In the genomic region with DNA sequence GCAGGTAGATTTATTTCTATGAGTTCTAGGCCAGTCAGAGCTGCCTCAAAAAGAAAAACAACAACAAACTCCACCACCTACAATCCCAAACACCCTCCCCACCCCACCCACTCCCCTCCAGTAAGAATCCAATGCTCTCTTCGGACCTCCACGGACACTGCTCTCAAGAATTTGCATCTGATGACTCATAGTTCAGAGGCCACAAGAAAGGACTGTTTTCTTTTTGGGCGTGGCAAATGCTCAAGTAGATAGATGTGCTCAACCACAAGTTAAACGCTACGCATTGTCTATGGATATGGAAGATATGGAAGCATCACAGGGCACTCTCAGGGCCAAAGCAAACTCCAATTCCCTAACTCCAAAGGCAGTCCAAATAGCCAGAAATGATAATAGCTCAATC, we compare ENCODE assay signal across 27 mouse cellular contexts. TPM values are rescaled to one million over a fixed set of nuclear protein-coding genes. Genes with fewer than 3 reads are reported as not detected.
DNase-seq lines count a peak whose midpoint lies in the region; ATAC-seq and TF ChIP-seq lines count a peak whose summit lies in the region.
"Had no signal": no experiment of that assay in that cellular context is flagged by ENCODE, and none has a peak within 500 bp of the region (broad histone marks: within the 10 kb centered on the region; RNA-seq: fewer than 3 reads in every experiment).

No protein-coding gene starts in this region.

- no peaks in the 10 kb centered on the region for H3K4me1 ChIP-seq in intestine, embryonic 15.5 days (replicated peaks)
- no peaks in the 10 kb centered on the region for H3K4me1 ChIP-seq in intestine, postnatal 0 days (replicated peaks; ENCODE audit: control insufficient read depth, insufficient read depth, low read length)
- H3K4me1 ChIP-seq in lung, postnatal 0 days (ENCODE audit: insufficient read depth, low read depth, low read length): no peaks in the 10 kb centered on the region; the same call in 1 of the 2 replicates
- H3K4me1 ChIP-seq: forebrain, embryonic 10.5 days; forebrain, embryonic 13.5 days; heart, embryonic 10.5 days had no signal

- 66% methylated on average over 5 of the region's 5 CpGs for WGBS in intestine, embryonic 15.5 days
- WGBS in intestine, postnatal 0 days: 49% methylated on average over 5 of the region's 5 CpGs
- 71% methylated on average over 5 of the region's 5 CpGs for WGBS in lung, postnatal 0 days

- no peak for TF ChIP-seq EP300 in lung, postnatal 0 days (IDR thresholded peaks at IDR 0.05)

- no peaks in the 10 kb centered on the region for H3K9me3 ChIP-seq in intestine, embryonic 15.5 days
- H3K9me3 ChIP-seq in intestine, postnatal 0 days (ENCODE audit: control insufficient read depth): no peaks in the 10 kb centered on the region
- no peaks in the 10 kb centered on the region for H3K9me3 ChIP-seq in lung, postnatal 0 days (ENCODE audit: low read length)
- H3K9me3 ChIP-seq: heart, embryonic 10.5 days; heart, embryonic 13.5 days had no signal

- 0 out of 2 replicates have a peak, but pooled peaks have one; percentile 45 for ATAC-seq in intestine, embryonic 15.5 days
- ATAC-seq in intestine, postnatal 0 days: no peak
- ATAC-seq in lung, postnatal 0 days: no peak
- ATAC-seq: activated CD4-positive, CD25-positive, alpha-beta regulatory T cell, adult 4 months; CD4-positive, CD25-positive, alpha-beta regulatory T cell, adult 4 months; forebrain, embryonic 13.5 days; forebrain, embryonic 16.5 days; hindbrain, postnatal 0 days; inflammation-experienced regulatory T-cells, adult 6 months; Patski had no signal

- DNase-seq in R1 (ENCODE audit: low read depth, low spot score): peak; percentile 87
- DNase-seq in yolk sac, embryonic 10.5 days (ENCODE audit: low spot score): peak; percentile 26
- no peak for DNase-seq in lung, postnatal 0 days (ENCODE audit: low spot score)
- no peak for DNase-seq in adrenal gland, postnatal 36 days
- DNase-seq: adrenal gland, adult 8-10 months; cerebellum, adult 11-12 months; cerebellum, adult 8-10 months; cerebellum, postnatal 10 days; gastrocnemius, postnatal 10 days; gastrocnemius, postnatal 36 days; heart, adult 2 months; heart, postnatal 14 days; heart, postnatal 4 days; kidney, adult 11 months had no signal

- H3K9ac ChIP-seq in intestine, embryonic 15.5 days: no peak overlapping the region
- H3K9ac ChIP-seq in intestine, postnatal 0 days (ENCODE audit: low read depth, low read length): no peak overlapping the region
- no peak overlapping the region for H3K9ac ChIP-seq in lung, postnatal 0 days (replicated peaks; ENCODE audit: low read depth)
- H3K9ac ChIP-seq: forebrain, embryonic 13.5 days; heart, embryonic 13.5 days; hindbrain, embryonic 14.5 days had no signal

- peaks cover 16% of the 10 kb centered on the region for H3K36me3 ChIP-seq in intestine, embryonic 15.5 days
- peaks cover 49% of the 10 kb centered on the region for H3K36me3 ChIP-seq in intestine, postnatal 0 days (ENCODE audit: control insufficient read depth, insufficient read depth)
- H3K36me3 ChIP-seq in lung, postnatal 0 days (ENCODE audit: insufficient read depth, low read length): peaks cover 10% of the 10 kb centered on the region; the same call in 1 of the 2 replicates

- TF ChIP-seq CTCF in intestine, postnatal 0 days (IDR thresholded peaks at IDR 0.05; ENCODE audit: low read depth): no peak
- no peak for TF ChIP-seq CTCF in lung, postnatal 0 days (IDR thresholded peaks at IDR 0.05)

- H3K27ac ChIP-seq in intestine, embryonic 15.5 days: no peak overlapping the region
- no peak overlapping the region for H3K27ac ChIP-seq in intestine, postnatal 0 days (ENCODE audit: low read depth, low read length)
- H3K27ac ChIP-seq in lung, postnatal 0 days (ENCODE audit: low read length): no peak overlapping the region
- H3K27ac ChIP-seq: forebrain, embryonic 10.5 days; forebrain, embryonic 13.5 days; heart, adult 2 months; heart, embryonic 10.5 days; heart, embryonic 13.5 days; hindbrain, embryonic 14.5 days; hindbrain, postnatal 0 days had no signal

- H3K4me3 ChIP-seq in intestine, embryonic 15.5 days (replicated peaks): no peak overlapping the region
- H3K4me3 ChIP-seq in intestine, postnatal 0 days (ENCODE audit: low read depth, low read length): no peak overlapping the region
- H3K4me3 ChIP-seq in lung, postnatal 0 days (ENCODE audit: low read depth, low read length): no peak overlapping the region
- H3K4me3 ChIP-seq: forebrain, embryonic 10.5 days; forebrain, embryonic 13.5 days; heart, adult 2 months; heart, embryonic 10.5 days; heart, embryonic 13.5 days had no signal

- H3K27me3 ChIP-seq in intestine, embryonic 15.5 days (replicated peaks): no peaks in the 10 kb centered on the region
- no peaks in the 10 kb centered on the region for H3K27me3 ChIP-seq in intestine, postnatal 0 days (replicated peaks; ENCODE audit: control insufficient read depth, insufficient read depth, low read length)
- H3K27me3 ChIP-seq in lung, postnatal 0 days (replicated peaks; ENCODE audit: insufficient read depth, low read length): no peaks in the 10 kb centered on the region
- H3K27me3 ChIP-seq: forebrain, embryonic 13.5 days; heart, embryonic 13.5 days; Patski had no signal

- H3K4me2 ChIP-seq in intestine, embryonic 15.5 days (replicated peaks): no peak overlapping the region
- H3K4me2 ChIP-seq in intestine, postnatal 0 days (replicated peaks; ENCODE audit: low read depth): no peak overlapping the region
- no peak overlapping the region for H3K4me2 ChIP-seq in lung, postnatal 0 days (replicated peaks; ENCODE audit: low read depth, low read length)
- H3K4me2 ChIP-seq: forebrain, embryonic 13.5 days; heart, embryonic 13.5 days; hindbrain, embryonic 14.5 days had no signal

RNA-seq across cellular contexts. Expression of a gene that starts 45.5 kb away (rescaled TPM):
- polyA plus RNA-seq in intestine, embryonic 15.5 days (2015; fragmentation: Nextera tagmentation; extraction: Ambion mirVana): 42.2 and 46.4 TPM in 2 replicates
- 43.4 and 45.2 TPM in 2 replicates for polyA plus RNA-seq in intestine, postnatal 0 days (2015; fragmentation: Nextera tagmentation; extraction: Ambion mirVana)
- 43.0 and 47.6 TPM in 2 replicates for polyA plus RNA-seq in lung, postnatal 0 days (2015; fragmentation: Nextera tagmentation; extraction: Ambion mirVana)
- total RNA-seq in adrenal gland, postnatal 36 days (2021): 100 to 1,000 TPM in 1 of 2 experiments, 10 to 100 TPM in 1; 88.9 to 100 TPM

Comparison
In these comparisons a context has a peak if more than half of its experiments do, and no peak if none do; other contexts are left out.
1. DNase-seq: peak in R1 (single experiment) and yolk sac, embryonic 10.5 days (single experiment); none in lung, postnatal 0 days (single experiment) and adrenal gland, postnatal 36 days (0 of 2).